Mouse (Mus musculus) neural tube, embryonic 15.5 days (tissue): ENCODE measurements around the gene Gm13276. TPM values are rescaled to one million over a fixed set of nuclear protein-coding genes. Genes with fewer than 3 reads are reported as not detected.
"Not testable (repeated sequence)": the region's sequence is repeated elsewhere in the genome, so short reads cannot be mapped to it uniquely, and the experiment has no call there.

ENCODE experiments used
- ATAC-seq: fragments of 200-750 bp; cut with Nextera tagmentation; 2 replicates; pipeline ENCODE4 v1.8.0; 2017; ENCODE audit warnings: mild to moderate bottlenecking, moderate TSS enrichment, moderate library complexity; ENCODE audit not compliant: low FRiP score
- H3K27ac ChIP-seq: fragments of 300-500 bp; sonication (generic); replicated peaks from 2 replicates; pipeline ENCODE4 v1.5.1; 2015; ENCODE audit warnings: mild to moderate bottlenecking, inconsistent platforms
- H3K27me3 ChIP-seq: fragments of 300-500 bp; sonication (generic); replicated peaks from 2 replicates; pipeline ENCODE4 v1.6.1; 2015; ENCODE audit warnings: inconsistent platforms
- H3K36me3 ChIP-seq: fragments of 300-500 bp; sonication (generic); 2 replicates; pipeline ENCODE4 v1.6.1; 2015; ENCODE audit warnings: inconsistent platforms
- H3K4me1 ChIP-seq: fragments of 300-500 bp; sonication (generic); 2 replicates; pipeline ENCODE4 v1.6.1; 2015; ENCODE audit warnings: inconsistent platforms
- H3K4me2 ChIP-seq: fragments of 300-500 bp; sonication (generic); 2 replicates; pipeline ENCODE4 v1.6.1; 2015; ENCODE audit warnings: inconsistent platforms, mild to moderate bottlenecking, moderate library complexity
- H3K4me3 ChIP-seq: fragments of 300-500 bp; sonication (generic); replicated peaks from 2 replicates; pipeline ENCODE4 v1.5.1; 2015; ENCODE audit warnings: mild to moderate bottlenecking, inconsistent platforms
- H3K9ac ChIP-seq: fragments of 300-500 bp; sonication (generic); replicated peaks from 2 replicates; pipeline ENCODE4 v1.6.1; 2015; ENCODE audit warnings: mild to moderate bottlenecking, inconsistent platforms
- H3K9me3 ChIP-seq: fragments of 300-500 bp; sonication (generic); replicated peaks from 2 replicates; pipeline ENCODE4 v1.6.1; 2016; ENCODE audit warnings: inconsistent platforms
- WGBS: fragments of 180-500 bp; shearing (Covaris S2); methylation state at CpG from one replicate; pipeline ENCODE4 v1.1.7; 2015; ENCODE audit warnings: mixed read lengths; 5-methylcytosine and 5-hydroxymethylcytosine counted together
- polyA plus RNA-seq: library from polyadenylated mRNA; unstranded; fragments of >200 nt; fragmentation: Nextera tagmentation; extraction: Ambion mirVana; gene quantifications from 2 replicates; pipeline ENCODE4 v1.2.1, GENCODE M21; 2015

Gene Gm13276
- polyA plus RNA-seq, 1 experiment from 2014 or later = not detected

DNA sequence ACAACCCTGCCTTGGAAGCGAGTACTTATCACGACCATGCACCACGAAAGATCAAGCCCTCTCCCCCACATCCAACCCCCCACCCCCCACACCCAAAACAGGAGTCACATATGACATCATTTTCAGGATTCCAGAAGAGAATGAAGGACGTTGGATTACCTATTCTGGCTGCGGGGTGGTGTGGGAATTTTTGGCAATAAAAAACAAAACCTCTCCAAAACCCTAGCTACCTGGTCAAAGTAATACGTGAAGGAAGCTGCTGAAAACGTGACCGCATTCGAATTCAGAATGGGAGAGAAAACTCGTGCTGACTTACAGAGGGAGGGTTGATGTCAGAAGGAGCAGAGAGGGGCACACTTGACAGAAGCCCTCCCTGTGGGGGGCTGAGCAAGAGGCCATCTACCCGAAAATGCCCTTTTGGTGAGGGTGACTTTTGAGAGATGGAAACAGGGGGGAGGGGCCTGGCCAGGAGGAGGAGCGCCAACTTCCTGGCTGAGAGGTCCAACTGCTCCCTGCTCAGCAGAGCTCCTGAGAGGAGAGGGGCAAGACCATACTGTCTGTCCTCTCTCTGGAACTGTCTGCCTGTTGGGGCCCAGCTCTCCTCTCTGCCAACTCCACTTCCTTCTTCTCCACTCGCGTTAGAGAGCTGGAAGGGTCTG is 25.8 kb upstream of the Gm13276 start, which contains the start of gene Gm13283:
TSS of gene Gm13283 (plus strand) at position 510 of the 659 bp plus-strand sequence.
- H3K27me3 ChIP-seq, H3K36me3 ChIP-seq, H3K9me3 ChIP-seq, ATAC-seq, H3K9ac ChIP-seq, H3K4me1 ChIP-seq, H3K27ac ChIP-seq: not testable (repeated sequence)
- 35% methylated on average over 9 of the region's 14 CpGs for whole genome bisulfite sequencing
- Histone ChIP-seq H3K4me3 (peak within 1 kb of the TSS; percentile 36), H3K4me2 (peak within 1 kb of the TSS; percentile 68)

DNA sequence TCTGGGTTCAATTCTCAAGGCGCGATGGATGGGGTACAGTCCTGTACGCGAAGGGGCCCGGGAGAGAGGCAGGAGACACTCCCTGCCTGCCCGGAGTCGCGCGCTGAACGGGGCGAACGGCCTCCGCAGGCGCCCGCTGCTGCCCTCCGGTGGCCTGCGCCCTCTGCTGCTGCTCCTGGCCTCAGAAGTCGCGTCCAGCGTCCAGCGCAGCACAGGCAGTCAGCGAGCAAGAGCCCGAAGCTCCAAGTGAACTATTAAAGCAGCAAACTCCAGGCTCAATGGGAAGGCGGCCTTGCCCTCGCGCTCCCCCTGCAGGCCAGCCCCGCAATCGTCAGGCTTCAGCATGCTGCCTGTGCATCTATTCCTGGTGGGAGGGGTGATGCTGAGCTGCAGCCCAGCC is 25.1 kb upstream of the Gm13276 start:
- not testable (repeated sequence) for H3K9me3 ChIP-seq, H3K36me3 ChIP-seq, H3K27me3 ChIP-seq, H3K4me1 ChIP-seq, ATAC-seq, H3K9ac ChIP-seq, H3K27ac ChIP-seq
- Histone ChIP-seq H3K4me2 (peak overlapping the region; percentile 68), H3K4me3 (peak overlapping the region; percentile 36)
- WGBS = 0% methylated on average over 25 of the region's 28 CpGs

DNA sequence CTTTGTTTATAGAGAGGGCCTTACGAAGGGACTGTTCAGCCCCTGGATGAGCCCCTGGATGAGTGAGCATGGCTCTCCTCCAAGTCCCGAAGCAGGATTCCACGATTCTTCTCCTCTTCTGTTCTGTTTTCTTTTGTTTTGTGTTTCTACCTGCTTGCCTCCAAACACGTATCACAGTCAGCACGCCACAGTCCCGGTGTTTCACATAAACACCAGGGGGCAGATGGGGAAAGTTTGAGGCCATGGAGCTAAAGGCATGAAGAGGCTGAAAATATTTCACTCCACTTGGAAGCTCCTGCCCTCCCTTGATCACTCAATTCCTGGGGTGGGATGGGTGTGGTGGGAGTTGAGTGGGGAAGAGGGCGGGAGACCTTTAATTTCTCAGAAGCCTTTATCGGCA is 23.7 kb upstream of the Gm13276 start:
- H3K4me2 ChIP-seq, ATAC-seq, H3K36me3 ChIP-seq, H3K4me3 ChIP-seq, H3K9me3 ChIP-seq, H3K4me1 ChIP-seq, H3K9ac ChIP-seq, H3K27ac ChIP-seq, H3K27me3 ChIP-seq: not testable (repeated sequence)
- 71% methylated on average over 6 of the region's 8 CpGs for WGBS

DNA sequence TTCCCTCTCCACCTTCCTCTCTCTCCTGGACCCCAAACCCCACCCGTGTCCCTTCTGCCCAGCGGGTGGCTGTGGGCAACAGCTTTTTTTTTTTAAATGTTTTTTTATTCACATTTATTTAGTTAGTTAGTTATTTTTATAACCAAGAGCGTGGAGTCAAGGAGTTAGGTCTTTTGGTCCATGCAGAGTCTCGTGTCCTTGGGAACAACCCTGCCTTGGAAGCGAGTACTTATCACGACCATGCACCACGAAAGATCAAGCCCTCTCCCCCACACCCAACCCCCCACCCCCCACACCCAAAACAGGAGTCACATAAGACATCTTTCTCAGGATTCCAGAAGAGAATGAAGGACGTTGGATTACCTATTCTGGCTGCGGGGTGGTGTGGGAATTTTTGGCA is 23.2 kb upstream of the Gm13276 start:
- H3K9me3 ChIP-seq, H3K27me3 ChIP-seq, ATAC-seq, H3K9ac ChIP-seq, H3K4me3 ChIP-seq, H3K4me1 ChIP-seq, H3K36me3 ChIP-seq, H3K27ac ChIP-seq, H3K4me2 ChIP-seq: not testable (repeated sequence)
- 63% methylated on average over 9 of the region's 9 CpGs for WGBS

DNA sequence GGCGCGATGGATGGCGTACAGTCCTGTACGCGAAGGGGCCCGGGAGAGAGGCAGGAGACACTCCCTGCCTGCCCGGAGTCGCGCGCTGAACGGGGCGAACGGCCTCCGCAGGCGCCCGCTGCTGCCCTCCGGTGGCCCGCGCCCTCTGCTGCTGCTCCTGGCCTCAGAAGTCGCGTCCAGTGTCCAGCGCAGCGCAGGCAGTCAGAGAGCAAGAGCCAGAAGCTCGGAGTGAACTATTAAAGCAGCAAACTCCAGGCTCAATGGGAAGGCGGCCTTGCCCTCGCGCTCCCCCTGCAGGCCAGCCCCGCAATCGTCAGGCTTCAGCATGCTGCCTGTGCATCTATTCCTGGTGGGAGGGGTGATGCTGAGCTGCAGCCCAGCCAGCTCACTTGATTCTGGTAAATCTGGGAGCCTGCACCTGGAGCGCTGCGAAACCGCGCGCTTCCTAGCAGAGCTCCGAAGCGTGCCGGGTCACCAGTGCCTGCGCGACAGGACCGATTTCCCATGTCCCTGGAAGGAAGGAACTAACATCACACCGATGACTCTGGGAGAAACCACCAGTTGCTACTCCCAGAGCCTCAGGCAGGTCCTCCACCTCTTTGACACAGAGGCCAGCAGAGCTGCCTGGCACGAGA is 22.0 kb upstream of the Gm13276 start:
- WGBS = 4% methylated on average over 28 of the region's 42 CpGs
- not testable (repeated sequence) for H3K9me3 ChIP-seq, H3K9ac ChIP-seq, H3K27me3 ChIP-seq, H3K27ac ChIP-seq, H3K36me3 ChIP-seq, ATAC-seq, H3K4me1 ChIP-seq
- H3K4me2 ChIP-seq = peak overlapping the region; percentile 62
- peak overlapping the region; percentile 38 for H3K4me3 ChIP-seq

DNA sequence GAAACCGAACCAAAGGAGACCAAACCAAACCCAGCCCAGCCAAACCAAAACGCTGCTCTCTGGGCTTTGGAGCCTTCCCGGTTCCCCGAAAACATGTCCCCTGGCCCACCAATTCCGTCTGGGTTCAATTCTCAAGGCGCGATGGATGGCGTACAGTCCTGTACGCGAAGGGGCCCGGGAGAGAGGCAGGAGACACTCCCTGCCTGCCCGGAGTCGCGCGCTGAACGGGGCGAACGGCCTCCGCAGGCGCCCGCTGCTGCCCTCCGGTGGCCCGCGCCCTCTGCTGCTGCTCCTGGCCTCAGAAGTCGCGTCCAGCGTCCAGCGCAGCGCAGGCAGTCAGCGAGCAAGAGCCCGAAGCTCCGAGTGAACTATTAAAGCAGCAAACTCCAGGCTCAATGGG is 12.0 kb upstream of the Gm13276 start, which contains the start of gene Gm13290:
TSS of gene Gm13290 (plus strand) at position 301 of the 400 bp plus-strand sequence.
- H3K9ac ChIP-seq, ATAC-seq: not testable (repeated sequence)
- no CpG with 5 or more reads among the region's 32 CpGs for WGBS

DNA sequence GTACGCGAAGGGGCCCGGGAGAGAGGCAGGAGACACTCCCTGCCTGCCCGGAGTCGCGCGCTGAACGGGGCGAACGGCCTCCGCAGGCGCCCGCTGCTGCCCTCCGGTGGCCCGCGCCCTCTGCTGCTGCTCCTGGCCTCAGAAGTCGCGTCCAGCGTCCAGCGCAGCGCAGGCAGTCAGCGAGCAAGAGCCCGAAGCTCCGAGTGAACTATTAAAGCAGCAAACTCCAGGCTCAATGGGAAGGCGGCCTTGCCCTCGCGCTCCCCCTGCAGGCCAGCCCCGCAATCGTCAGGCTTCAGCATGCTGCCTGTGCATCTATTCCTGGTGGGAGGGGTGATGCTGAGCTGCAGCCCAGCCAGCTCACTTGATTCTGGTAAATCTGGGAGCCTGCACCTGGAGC is 8.9 kb upstream of the Gm13276 start, which contains the start of gene Gm13289:
TSS of gene Gm13289 (plus strand) at position 301 of the 400 bp plus-strand sequence.
- ATAC-seq, H3K27me3 ChIP-seq, H3K4me2 ChIP-seq, H3K9ac ChIP-seq, H3K27ac ChIP-seq, H3K4me1 ChIP-seq, H3K9me3 ChIP-seq, H3K4me3 ChIP-seq, H3K36me3 ChIP-seq: not testable (repeated sequence)
- no CpG with 5 or more reads among the region's 29 CpGs for WGBS

More for the DNA sequence above, 12.0 kb upstream of the Gm13276 start, which contains the start of gene Gm13290:
- not testable (repeated sequence) for H3K4me1 ChIP-seq, H3K27me3 ChIP-seq, H3K4me3 ChIP-seq, H3K4me2 ChIP-seq, H3K27ac ChIP-seq, H3K9me3 ChIP-seq, H3K36me3 ChIP-seq

DNA sequence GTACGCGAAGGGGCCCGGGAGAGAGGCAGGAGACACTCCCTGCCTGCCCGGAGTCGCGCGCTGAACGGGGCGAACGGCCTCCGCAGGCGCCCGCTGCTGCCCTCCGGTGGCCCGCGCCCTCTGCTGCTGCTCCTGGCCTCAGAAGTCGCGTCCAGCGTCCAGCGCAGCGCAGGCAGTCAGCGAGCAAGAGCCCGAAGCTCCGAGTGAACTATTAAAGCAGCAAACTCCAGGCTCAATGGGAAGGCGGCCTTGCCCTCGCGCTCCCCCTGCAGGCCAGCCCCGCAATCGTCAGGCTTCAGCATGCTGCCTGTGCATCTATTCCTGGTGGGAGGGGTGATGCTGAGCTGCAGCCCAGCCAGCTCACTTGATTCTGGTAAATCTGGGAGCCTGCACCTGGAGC is 6.0 kb upstream of the Gm13276 start, which contains the start of gene Gm13272:
TSS of gene Gm13272 (plus strand) at position 301 of the 400 bp plus-strand sequence.
- not testable (repeated sequence) for H3K4me3 ChIP-seq, H3K4me1 ChIP-seq, H3K27me3 ChIP-seq, H3K9me3 ChIP-seq, H3K9ac ChIP-seq, ATAC-seq, H3K36me3 ChIP-seq, H3K27ac ChIP-seq, H3K4me2 ChIP-seq
- WGBS = no CpG with 5 or more reads among the region's 29 CpGs

DNA sequence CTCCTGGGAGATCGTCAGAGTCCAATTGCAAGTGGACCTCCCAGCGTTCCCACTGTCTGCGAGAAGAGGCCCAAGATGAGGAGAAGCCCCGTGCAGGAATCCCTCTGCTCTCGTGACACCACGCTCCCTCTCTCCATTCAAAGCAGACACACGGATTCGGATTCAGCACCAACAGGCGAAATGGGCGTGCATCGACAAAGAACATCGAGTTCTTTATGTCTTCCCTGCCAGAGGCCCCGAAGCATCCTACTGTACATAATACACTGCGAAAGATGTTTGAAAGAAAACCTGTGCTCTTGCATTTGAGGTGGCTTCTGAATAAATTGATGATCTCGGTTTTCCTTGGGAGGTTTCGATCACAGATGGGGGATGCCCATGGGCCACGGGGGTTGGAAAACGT is 5.2 kb upstream of the Gm13276 start:
- not testable (repeated sequence) for H3K9me3 ChIP-seq, H3K4me1 ChIP-seq, H3K27ac ChIP-seq, H3K27me3 ChIP-seq, H3K4me3 ChIP-seq, H3K4me2 ChIP-seq, H3K9ac ChIP-seq, H3K36me3 ChIP-seq, ATAC-seq
- WGBS = 50% methylated on average over 15 of the region's 18 CpGs

DNA sequence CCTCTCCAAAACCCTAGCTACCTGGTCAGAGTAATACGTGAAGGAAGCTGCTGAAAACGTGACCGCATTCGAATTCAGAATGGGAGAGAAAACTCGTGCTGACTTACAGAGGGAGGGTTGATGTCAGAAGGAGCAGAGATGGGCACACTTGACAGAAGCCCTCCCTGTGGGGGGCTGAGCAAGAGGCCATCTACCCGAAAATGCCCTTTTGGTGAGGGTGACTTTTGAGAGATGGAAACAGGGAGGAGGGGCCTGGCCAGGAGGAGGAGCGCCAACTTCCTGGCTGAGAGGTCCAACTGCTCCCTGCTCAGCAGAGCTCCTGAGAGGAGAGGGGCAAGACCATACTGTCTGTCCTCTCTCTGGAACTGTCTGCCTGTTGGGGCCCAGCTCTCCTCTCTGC is 3.7 kb upstream of the Gm13276 start, which contains the start of gene Ifnz:
TSS of gene Ifnz (plus strand) at position 301 of the 400 bp plus-strand sequence.
- H3K27ac ChIP-seq, H3K36me3 ChIP-seq, H3K9me3 ChIP-seq, ATAC-seq, H3K27me3 ChIP-seq, H3K9ac ChIP-seq, H3K4me1 ChIP-seq: not testable (repeated sequence)
- peak within 1 kb of the TSS; percentile 14; the same call in 1 of the 2 replicates for H3K4me3 ChIP-seq
- peak within 1 kb of the TSS; percentile 50 for H3K4me2 ChIP-seq
- 32% methylated on average over 4 of the region's 7 CpGs for WGBS

DNA sequence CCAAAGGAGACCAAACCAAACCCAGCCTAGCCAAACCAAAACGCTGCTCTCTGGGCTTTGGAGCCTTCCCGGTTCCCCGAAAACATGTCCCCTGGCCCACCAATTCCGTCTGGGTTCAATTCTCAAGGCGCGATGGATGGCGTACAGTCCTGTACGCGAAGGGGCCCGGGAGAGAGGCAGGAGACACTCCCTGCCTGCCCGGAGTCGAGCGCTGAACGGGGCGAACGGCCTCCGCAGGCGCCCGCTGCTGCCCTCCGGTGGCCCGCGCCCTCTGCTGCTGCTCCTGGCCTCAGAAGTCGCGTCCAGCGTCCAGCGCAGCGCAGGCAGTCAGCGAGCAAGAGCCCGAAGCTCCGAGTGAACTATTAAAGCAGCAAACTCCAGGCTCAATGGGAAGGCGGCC is 3.2 kb upstream of the Gm13276 start:
- not testable (repeated sequence) for H3K9me3 ChIP-seq, H3K36me3 ChIP-seq, ATAC-seq, H3K4me1 ChIP-seq, H3K27ac ChIP-seq, H3K27me3 ChIP-seq, H3K9ac ChIP-seq
- WGBS = 3% methylated on average over 3 of the region's 31 CpGs
- peak overlapping the region; percentile 50 for H3K4me2 ChIP-seq
- H3K4me3 ChIP-seq = peak overlapping the region; percentile 14; the same call in 1 of the 2 replicates

DNA sequence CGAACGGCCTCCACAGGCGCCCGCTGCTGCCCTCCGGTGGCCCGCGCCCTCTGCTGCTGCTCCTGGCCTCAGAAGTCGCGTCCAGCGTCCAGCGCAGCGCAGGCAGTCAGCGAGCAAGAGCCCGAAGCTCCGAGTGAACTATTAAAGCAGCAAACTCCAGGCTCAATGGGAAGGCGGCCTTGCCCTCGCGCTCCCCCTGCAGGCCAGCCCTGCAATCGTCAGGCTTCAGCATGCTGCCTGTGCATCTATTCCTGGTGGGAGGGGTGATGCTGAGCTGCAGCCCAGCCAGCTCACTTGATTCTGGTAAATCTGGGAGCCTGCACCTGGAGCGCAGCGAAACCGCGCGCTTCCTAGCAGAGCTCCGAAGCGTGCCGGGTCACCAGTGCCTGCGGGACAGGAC is 2.9 kb downstream of the Gm13276 start, which contains the start of gene Gm13277:
TSS of gene Gm13277 (plus strand) at position 231 of the 400 bp plus-strand sequence.
- H3K4me3 ChIP-seq, H3K27me3 ChIP-seq, H3K27ac ChIP-seq, H3K36me3 ChIP-seq, H3K9me3 ChIP-seq, ATAC-seq, H3K4me1 ChIP-seq, H3K4me2 ChIP-seq, H3K9ac ChIP-seq: not testable (repeated sequence)
- 0% methylated on average over 1 of the region's 28 CpGs for WGBS
